Comparison of ENCODE assay signal across 8 mouse cellular contexts in genomic region chr3:89101459-89101811, GRCm38 (mm10). TPM values are rescaled to one million over a fixed set of nuclear protein-coding genes. Genes with fewer than 3 reads are reported as not detected.
A peak's percentile ranks its signal among the peaks of the same experiment; 100 is the strongest.
DNase-seq lines count a peak whose midpoint lies in the region; ATAC-seq lines count a peak whose summit lies in the region.

No protein-coding gene starts in this region.

- peak overlapping the region; percentile 88 for H3K4me3 ChIP-seq in intestine, embryonic 14.5 days (ENCODE audit: low read depth, low read length)
- H3K4me3 ChIP-seq in midbrain, embryonic 15.5 days: peak overlapping the region; percentile 69

- H3K27me3 ChIP-seq in intestine, embryonic 14.5 days (replicated peaks; ENCODE audit: control insufficient read depth, insufficient read depth, low read length): no peaks in the 10 kb centered on the region
- no peaks in the 10 kb centered on the region for H3K27me3 ChIP-seq in midbrain, embryonic 15.5 days (replicated peaks)

- ATAC-seq in frontal cortex, adult (ENCODE audit: low TSS enrichment): peak; percentile 21; the same call in 1 of the 2 replicates
- peak; percentile 38; the same call in 1 of the 2 replicates for ATAC-seq in intestine, embryonic 14.5 days (replicated peaks; ENCODE audit: low FRiP score, low TSS enrichment, low read depth)
- ATAC-seq in midbrain, embryonic 15.5 days (replicated peaks): peak; percentile 57

- H3K27ac ChIP-seq in intestine, embryonic 14.5 days (ENCODE audit: low read depth): peak overlapping the region; percentile 55
- peak overlapping the region; percentile 83 for H3K27ac ChIP-seq in midbrain, embryonic 15.5 days

- under 1% methylated on average over 19 of the region's 19 CpGs for WGBS in intestine, embryonic 14.5 days
- under 1% methylated on average over 19 of the region's 19 CpGs for WGBS in midbrain, embryonic 15.5 days

- no peaks in the 10 kb centered on the region for H3K9me3 ChIP-seq in intestine, embryonic 14.5 days (ENCODE audit: control insufficient read depth, low read length)
- no peaks in the 10 kb centered on the region for H3K9me3 ChIP-seq in midbrain, embryonic 15.5 days

- peak overlapping the region; percentile 60 for H3K9ac ChIP-seq in intestine, embryonic 14.5 days (ENCODE audit: low read length)
- H3K9ac ChIP-seq in midbrain, embryonic 15.5 days: peak overlapping the region; percentile 49

- H3K4me1 ChIP-seq in intestine, embryonic 14.5 days (replicated peaks; ENCODE audit: control insufficient read depth, insufficient read depth, low read length): peaks cover 20% of the 10 kb centered on the region
- H3K4me1 ChIP-seq in midbrain, embryonic 15.5 days: peaks cover 35% of the 10 kb centered on the region

- H3K4me2 ChIP-seq in intestine, embryonic 14.5 days (ENCODE audit: low read length): peak overlapping the region; percentile 84
- H3K4me2 ChIP-seq in midbrain, embryonic 15.5 days: peak overlapping the region; percentile 80

- peaks cover 35% of the 10 kb centered on the region for H3K36me3 ChIP-seq in intestine, embryonic 14.5 days (ENCODE audit: control insufficient read depth, insufficient read depth, low read length)
- peaks cover 15% of the 10 kb centered on the region; the same call in 1 of the 2 replicates for H3K36me3 ChIP-seq in midbrain, embryonic 15.5 days (replicated peaks)

- no peak for DNase-seq in frontal cortex, postnatal 14 days (ENCODE audit: low spot score in 2 of 2)
- peak; percentile 49 for DNase-seq in right cerebral cortex, postnatal 4 days
- DNase-seq in right cerebral cortex, postnatal 36 days (ENCODE audit: low spot score in 2 of 2): no peak
- DNase-seq in intestine, embryonic 14.5 days (ENCODE audit: low spot score): no peak
- DNase-seq in gastrocnemius, adult 18-20 months (ENCODE audit: low spot score): no peak
- DNase-seq in B cell, adult 2 months: no peak

RNA-seq across cellular contexts. Expression of gene Fdps, which starts 0.3 kb away (rescaled TPM):
- 352 and 412 TPM in 2 replicates for polyA plus RNA-seq in intestine, embryonic 14.5 days (2014; fragmentation: Nextera tagmentation; extraction: Ambion mirVana)
- 461 and 488 TPM in 2 replicates for polyA plus RNA-seq in midbrain, embryonic 15.5 days (2015; fragmentation: Nextera tagmentation; extraction: Ambion mirVana)
- 10 to 100 TPM; 27.2 to 27.8 TPM for total RNA-seq in gastrocnemius, adult 18-20 months (2021)

RNA-seq across cellular contexts. Expression of gene Gm43738, which starts 0.5 kb away (rescaled TPM):
- polyA plus RNA-seq in intestine, embryonic 14.5 days (2014; fragmentation: Nextera tagmentation; extraction: Ambion mirVana): 0.20 TPM in 1 of 2 replicates, not detected in the other
- polyA plus RNA-seq in midbrain, embryonic 15.5 days (2015; fragmentation: Nextera tagmentation; extraction: Ambion mirVana): 0.11 TPM in 1 of 2 replicates, not detected in the other
- not detected for total RNA-seq in gastrocnemius, adult 18-20 months (2021)

RNA-seq across cellular contexts. Expression of gene Rusc1, which starts 8.3 kb away (rescaled TPM):
- polyA plus RNA-seq in intestine, embryonic 14.5 days (2014; fragmentation: Nextera tagmentation; extraction: Ambion mirVana): 18.7 and 22.2 TPM in 2 replicates
- 111 and 113 TPM in 2 replicates for polyA plus RNA-seq in midbrain, embryonic 15.5 days (2015; fragmentation: Nextera tagmentation; extraction: Ambion mirVana)
- 10 to 100 TPM; 15.4 to 20.2 TPM for total RNA-seq in gastrocnemius, adult 18-20 months (2021)

RNA-seq across cellular contexts. Expression of gene Pklr, which starts 34.5 kb away (rescaled TPM):
- 13.3 and 15.8 TPM in 2 replicates for polyA plus RNA-seq in intestine, embryonic 14.5 days (2014; fragmentation: Nextera tagmentation; extraction: Ambion mirVana)
- 0.05 and 0.14 TPM in 2 replicates for polyA plus RNA-seq in midbrain, embryonic 15.5 days (2015; fragmentation: Nextera tagmentation; extraction: Ambion mirVana)
- not detected for total RNA-seq in gastrocnemius, adult 18-20 months (2021)

RNA-seq across cellular contexts. Expression of gene Hcn3, which starts 58.6 kb away (rescaled TPM):
- 1.8 and 2.5 TPM in 2 replicates for polyA plus RNA-seq in intestine, embryonic 14.5 days (2014; fragmentation: Nextera tagmentation; extraction: Ambion mirVana)
- polyA plus RNA-seq in midbrain, embryonic 15.5 days (2015; fragmentation: Nextera tagmentation; extraction: Ambion mirVana): 59.6 and 59.8 TPM in 2 replicates
- total RNA-seq in gastrocnemius, adult 18-20 months (2021): under 1 TPM; 0.14 to 0.26 TPM
